In the genomic region with DNA sequence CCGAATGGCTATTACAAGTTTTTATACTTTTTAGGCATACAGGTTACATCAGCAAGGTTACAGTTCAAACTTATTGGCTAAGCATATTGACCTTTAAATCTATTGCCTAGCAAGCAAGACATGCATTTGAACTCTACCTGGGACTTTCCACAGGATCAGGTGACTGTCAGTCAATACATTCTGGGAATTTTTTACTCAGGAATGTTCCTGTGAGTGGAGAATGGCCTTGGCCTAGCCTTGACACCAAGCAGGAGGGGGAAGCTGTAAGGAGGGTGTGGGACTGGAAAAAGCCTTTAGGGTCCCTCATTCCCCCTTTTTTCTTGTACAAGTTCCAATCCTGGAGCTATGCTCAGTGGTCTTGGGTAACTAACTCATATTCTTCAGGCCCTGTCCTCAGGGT, we compare ENCODE assay signal across 31 mouse cellular contexts. TPM values are rescaled to one million over a fixed set of nuclear protein-coding genes. Genes with fewer than 3 reads are reported as not detected.
A peak's percentile ranks its signal among the peaks of the same experiment; 100 is the strongest.
DNase-seq lines count a peak whose midpoint lies in the region; ATAC-seq lines count a peak whose summit lies in the region.
"Had no signal": no experiment of that assay in that cellular context is flagged by ENCODE, and none has a peak within 500 bp of the region (broad histone marks: within the 10 kb centered on the region; RNA-seq: fewer than 3 reads in every experiment).

No protein-coding gene starts in this region.

- ATAC-seq in kidney, embryonic 16.5 days (ENCODE audit: low FRiP score, low TSS enrichment) = no peak
- ATAC-seq: forebrain, embryonic 16.5 days had no signal

- H3K9me3 ChIP-seq in kidney, embryonic 16.5 days (ENCODE audit: low read length) = no peaks in the 10 kb centered on the region
- H3K9me3 ChIP-seq: heart, embryonic 13.5 days; neural tube, embryonic 15.5 days had no signal

- H3K4me3 ChIP-seq in kidney, embryonic 16.5 days (ENCODE audit: low read length) = no peak overlapping the region
- H3K4me3 ChIP-seq: erythroblast, embryonic 14.5 days; heart, adult 2 months; heart, embryonic 13.5 days; neural tube, embryonic 15.5 days had no signal

- DNase-seq in kidney, postnatal 10 days = peak; percentile 5
- DNase-seq in R1 (ENCODE audit: low read depth, low spot score) = peak; percentile 63
- peak; percentile 10 to 30 for DNase-seq in kidney, postnatal 36 days
- peak; percentile 14 for DNase-seq in yolk sac, embryonic 10.5 days (ENCODE audit: low spot score)
- DNase-seq in cerebellum, adult 9-11 months = no peak
- DNase-seq: adrenal gland, postnatal 36 days; B cell, adult 2 months; cerebellum, adult 18-20 months; cerebellum, postnatal 14 days; heart, adult 2 months; heart, postnatal 10 days; layer of hippocampus, postnatal 36 days; left cerebral cortex, postnatal 4 days; lung, embryonic 14.5 days; lung, postnatal 14 days; midbrain, embryonic 14.5 days; retina, postnatal 1 day; right cerebral cortex, postnatal 14 days; thymus, postnatal 4 days had no signal

- H3K4me1 ChIP-seq in kidney, embryonic 16.5 days (ENCODE audit: insufficient read depth, low read length) = no peaks in the 10 kb centered on the region
- H3K4me1 ChIP-seq: heart, embryonic 13.5 days; neural tube, embryonic 15.5 days had no signal

- H3K27me3 ChIP-seq in kidney, embryonic 16.5 days (ENCODE audit: insufficient read depth, low read length) = no peaks in the 10 kb centered on the region
- H3K27me3 ChIP-seq: heart, embryonic 13.5 days; neural tube, embryonic 15.5 days had no signal

- 96% methylated on average over 1 of the region's 1 CpGs for WGBS in kidney, embryonic 16.5 days

- no peak overlapping the region for H3K9ac ChIP-seq in kidney, embryonic 16.5 days (replicated peaks; ENCODE audit: low read length)
- H3K9ac ChIP-seq: heart, embryonic 13.5 days; hindbrain, embryonic 14.5 days; lung, embryonic 14.5 days; neural tube, embryonic 15.5 days had no signal

- no peak overlapping the region for H3K27ac ChIP-seq in kidney, embryonic 16.5 days (ENCODE audit: low read length)
- H3K27ac ChIP-seq: heart, adult 2 months; heart, embryonic 13.5 days; hindbrain, embryonic 14.5 days; neural tube, embryonic 15.5 days had no signal

- H3K36me3 ChIP-seq in kidney, embryonic 16.5 days (ENCODE audit: insufficient read depth, low read length) = no peaks in the 10 kb centered on the region
- H3K36me3 ChIP-seq: heart, embryonic 13.5 days; neural tube, embryonic 15.5 days had no signal

- no peak overlapping the region for H3K4me2 ChIP-seq in kidney, embryonic 16.5 days (replicated peaks; ENCODE audit: low read depth, low read length)
- H3K4me2 ChIP-seq: heart, embryonic 13.5 days; hindbrain, embryonic 14.5 days; lung, embryonic 14.5 days; neural tube, embryonic 15.5 days had no signal

RNA-seq across cellular contexts. Expression of gene Mmp7, which starts 30.5 kb away (rescaled TPM):
- polyA plus RNA-seq in kidney, embryonic 16.5 days (2015; fragmentation: Nextera tagmentation; extraction: Ambion mirVana) = not detected in 2 replicates
- polyA plus RNA-seq: brain, embryonic 14.5 days; cortical plate, adult 2 months; embryonic facial prominence, embryonic 14.5 days; erythroblast, embryonic 14.5 days; forebrain, embryonic 11.5 days; forebrain, embryonic 16.5 days; heart, adult 2 months; heart, embryonic 13.5 days; hindbrain, embryonic 14.5 days; limb, embryonic 14.5 days; midbrain, embryonic 14.5 days; neural tube, embryonic 15.5 days; testis, adult 2 months had no signal

RNA-seq across cellular contexts. Expression of gene Mmp20, which starts 33.3 kb away (rescaled TPM):
- not detected in 2 replicates for polyA plus RNA-seq in kidney, embryonic 16.5 days (2015; fragmentation: Nextera tagmentation; extraction: Ambion mirVana)
- polyA plus RNA-seq: brain, embryonic 14.5 days; cortical plate, adult 2 months; embryonic facial prominence, embryonic 14.5 days; erythroblast, embryonic 14.5 days; forebrain, embryonic 11.5 days; forebrain, embryonic 16.5 days; heart, adult 2 months; heart, embryonic 13.5 days; hindbrain, embryonic 14.5 days; lung, embryonic 14.5 days; midbrain, embryonic 14.5 days; neural tube, embryonic 15.5 days; testis, adult 2 months had no signal
